Mouse (Mus musculus) hindbrain, embryonic 15.5 days (tissue): ENCODE measurements around the gene Tspoap1. TPM values are rescaled to one million over a fixed set of nuclear protein-coding genes. Genes with fewer than 3 reads are reported as not detected.

Experiments used
- ATAC-seq: fragments of 200-750 bp; cut with Nextera tagmentation; 2 replicates; pipeline ENCODE4 v1.8.0; 2017; ENCODE audit warnings: low read depth, moderate number of reproducible peaks, moderate TSS enrichment; ENCODE audit not compliant: low FRiP score
- H3K27ac ChIP-seq: fragments of 300-500 bp; sonication (generic); replicated peaks from 2 replicates; pipeline ENCODE4 v1.5.1; 2015; ENCODE audit warnings: mild to moderate bottlenecking, inconsistent platforms
- H3K27me3 ChIP-seq: fragments of 300-500 bp; sonication (generic); 2 replicates; pipeline ENCODE4 v1.6.1; 2015; ENCODE audit warnings: control low read depth, inconsistent platforms
- H3K36me3 ChIP-seq: fragments of 300-500 bp; sonication (generic); 2 replicates; pipeline ENCODE4 v1.6.1; 2015; ENCODE audit warnings: control low read depth, inconsistent platforms
- H3K4me1 ChIP-seq: fragments of 300-500 bp; sonication (generic); replicated peaks from 2 replicates; pipeline ENCODE4 v1.6.1; 2015; ENCODE audit warnings: control low read depth, inconsistent platforms
- H3K4me2 ChIP-seq: fragments of 300-500 bp; sonication (generic); 2 replicates; pipeline ENCODE4 v1.6.1; 2015; ENCODE audit warnings: moderate library complexity, mild to moderate bottlenecking, inconsistent platforms
- H3K4me3 ChIP-seq: fragments of 300-500 bp; sonication (generic); 2 replicates; pipeline ENCODE4 v1.5.1; 2015; ENCODE audit warnings: mild to moderate bottlenecking, inconsistent platforms
- H3K9ac ChIP-seq: fragments of 300-500 bp; sonication (generic); 2 replicates; pipeline ENCODE4 v1.6.1; 2015; ENCODE audit warnings: inconsistent platforms
- H3K9me3 ChIP-seq: fragments of 300-500 bp; sonication (generic); 2 replicates; pipeline ENCODE4 v1.6.1; 2016; ENCODE audit warnings: control low read depth, inconsistent platforms
- WGBS: fragments of 180-500 bp; shearing (Covaris S2); methylation state at CpG from one replicate; pipeline ENCODE4 v1.1.7; 2015; 5-methylcytosine and 5-hydroxymethylcytosine counted together
- microRNA counts: library from miRNA; unstranded; fragments of <30 nt; microRNA quantifications from one replicate; lab custom pipeline; 2016
- microRNA-seq: library from miRNA; unstranded; fragments of <30 nt; microRNA quantifications from one replicate; pipeline ENCODE4, GENCODE M21; 2016
- polyA plus RNA-seq: library from polyadenylated mRNA; unstranded; fragments of >200 nt; fragmentation: Nextera tagmentation; extraction: Ambion mirVana; gene quantifications from 2 replicates; pipeline ENCODE4 v1.2.1, GENCODE M21; 2015

Tspoap1 gene
- polyA plus RNA-seq, 1 experiment from 2014 or later: 50.4 TPM

DNA sequence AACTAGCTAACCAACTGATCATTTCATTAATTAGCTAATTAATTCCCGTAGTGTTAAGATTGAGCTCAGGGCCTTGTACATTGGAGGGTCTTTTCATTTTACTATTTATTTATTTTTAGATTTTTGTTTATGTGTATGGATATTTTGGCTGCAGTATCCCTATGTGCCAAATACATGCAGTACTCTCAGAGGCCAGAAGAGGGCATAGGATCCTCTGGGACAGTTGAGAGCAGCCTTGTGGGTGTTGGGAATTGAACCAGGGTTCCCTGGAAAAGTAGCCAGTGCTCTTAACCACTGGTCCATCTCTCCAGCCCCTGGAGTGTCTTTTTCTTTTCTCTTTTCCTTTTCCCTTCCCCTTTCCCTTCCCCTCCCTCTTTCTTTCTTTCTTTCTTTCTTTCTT, 45.1 kb downstream of the Tspoap1 start:
- WGBS: 67% methylated on average over 1 of the region's 1 CpGs
- no peaks in the 10 kb centered on the region for H3K27me3 ChIP-seq
- H3K27ac ChIP-seq: no peak overlapping the region
- H3K4me1 ChIP-seq: no peaks in the 10 kb centered on the region
- no peak overlapping the region for H3K9ac ChIP-seq
- no peak overlapping the region for H3K4me3 ChIP-seq
- no peak overlapping the region for H3K4me2 ChIP-seq
- H3K9me3 ChIP-seq: no peaks in the 10 kb centered on the region
- no peaks in the 10 kb centered on the region for H3K36me3 ChIP-seq
- ATAC-seq: no peak

DNA sequence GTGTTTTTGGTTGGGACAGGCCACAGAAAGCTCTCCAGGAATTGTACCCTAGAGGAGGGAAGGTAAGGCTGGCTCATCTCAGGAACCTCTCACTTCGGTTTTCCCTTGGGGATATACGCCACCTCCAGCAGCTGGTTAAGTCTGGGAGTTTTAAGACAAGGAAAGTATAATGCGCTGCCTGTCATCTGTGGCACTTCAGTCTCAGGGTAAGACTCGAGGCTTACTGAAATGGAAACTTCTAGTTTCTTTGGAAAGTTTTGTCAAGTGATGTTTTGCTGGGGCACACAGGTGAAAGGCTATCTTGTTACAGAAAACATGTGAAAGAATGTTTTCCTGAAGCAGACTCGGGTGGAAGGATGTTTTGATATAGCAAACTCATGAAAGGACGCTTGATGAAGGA, 47.1 kb downstream of the Tspoap1 start:
- ATAC-seq: no peak

DNA sequence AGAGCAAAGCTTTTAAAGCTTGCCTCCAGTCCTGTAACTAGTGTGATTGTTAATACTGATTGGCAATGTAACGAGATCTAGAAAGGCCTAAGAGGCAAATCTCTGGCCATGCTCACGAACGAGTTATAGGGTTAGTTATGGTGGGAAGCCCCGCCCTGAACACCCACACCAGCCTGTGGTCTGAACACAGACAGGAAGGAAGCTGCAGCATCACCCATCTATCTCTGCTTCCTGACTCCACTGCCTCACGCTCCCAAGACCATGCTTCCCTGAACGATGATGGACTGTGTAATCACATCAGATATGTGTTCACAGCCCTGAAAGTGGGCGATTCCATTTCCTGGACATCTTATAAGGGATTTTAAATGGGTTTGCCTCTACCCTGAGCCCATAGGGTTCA, 47.9 kb downstream of the Tspoap1 start:
- Histone ChIP-seq H3K36me3 (no peaks in the 10 kb centered on the region), H3K27ac (no peak overlapping the region), H3K4me1 (peaks cover 9% of the 10 kb centered on the region), H3K9me3 (no peaks in the 10 kb centered on the region), H3K4me3 (no peak overlapping the region), H3K4me2 (no peak overlapping the region), H3K27me3 (no peaks in the 10 kb centered on the region), H3K9ac (no peak overlapping the region)
- 87% methylated on average over 7 of the region's 7 CpGs for WGBS
- ATAC-seq: no peak

More for the DNA sequence above, 47.1 kb downstream of the Tspoap1 start:
- H3K4me1 ChIP-seq: peaks cover 9% of the 10 kb centered on the region
- no peak overlapping the region for H3K4me2 ChIP-seq
- WGBS: 86% methylated on average over 6 of the region's 6 CpGs
- no peaks in the 10 kb centered on the region for H3K36me3 ChIP-seq
- H3K4me3 ChIP-seq: no peak overlapping the region
- H3K27me3 ChIP-seq: no peaks in the 10 kb centered on the region
- no peak overlapping the region for H3K9ac ChIP-seq
- H3K9me3 ChIP-seq: no peaks in the 10 kb centered on the region
- no peak overlapping the region for H3K27ac ChIP-seq

DNA sequence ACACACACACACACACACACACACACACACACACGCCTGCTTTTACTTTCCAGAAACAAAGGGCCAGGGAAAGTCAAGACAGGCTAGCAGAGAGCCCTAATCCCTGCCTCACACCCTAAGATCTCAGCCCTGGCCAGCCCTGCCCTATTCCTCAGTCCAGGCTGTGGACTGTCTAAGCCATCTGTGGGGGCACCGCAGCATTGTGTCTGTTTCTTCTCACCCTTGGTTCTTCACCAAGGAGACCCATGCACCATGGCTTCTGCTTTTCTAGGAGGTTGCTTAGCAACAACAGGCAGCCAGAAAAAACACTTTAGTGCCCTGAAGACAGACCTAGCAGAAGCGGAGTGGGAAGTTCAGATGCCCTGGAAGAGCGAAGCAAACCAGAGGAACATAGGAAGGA, 51.1 kb downstream of the Tspoap1 start:
- peak; percentile 48; the same call in 1 of the 2 replicates for ATAC-seq
- no peaks in the 10 kb centered on the region for H3K36me3 ChIP-seq

DNA sequence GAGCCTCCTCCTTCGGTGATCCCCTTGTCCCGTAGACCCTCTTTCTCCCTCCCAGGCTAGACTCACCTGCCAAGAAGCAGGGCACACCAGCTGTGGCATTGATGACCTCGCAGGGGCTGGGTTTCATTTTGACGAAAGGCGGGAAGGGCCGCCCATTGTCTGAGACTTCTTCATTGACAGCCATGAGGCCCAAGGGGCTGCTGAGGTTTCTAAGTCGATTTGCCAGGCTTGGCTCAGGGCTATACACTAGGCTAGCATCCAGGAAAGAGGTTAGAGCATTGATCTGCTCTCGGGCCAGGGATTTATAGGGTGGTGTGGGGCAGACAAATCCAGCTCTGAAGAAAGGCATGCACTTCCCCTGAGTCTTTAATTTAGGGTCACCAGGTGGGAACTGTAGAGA, 54.5 kb downstream of the Tspoap1 start:
- Histone ChIP-seq H3K4me3 (no peak overlapping the region), H3K27ac (no peak overlapping the region), H3K27me3 (no peaks in the 10 kb centered on the region), H3K36me3 (no peaks in the 10 kb centered on the region), H3K4me1 (peaks cover 24% of the 10 kb centered on the region), H3K4me2 (no peak overlapping the region), H3K9me3 (no peaks in the 10 kb centered on the region), H3K9ac (no peak overlapping the region)
- ATAC-seq: no peak
- WGBS: 50% methylated on average over 8 of the region's 8 CpGs

More for the DNA sequence above, 51.1 kb downstream of the Tspoap1 start:
- Histone ChIP-seq H3K27ac (peak overlapping the region; percentile 58; the same call in 1 of the 2 replicates), H3K9me3 (no peaks in the 10 kb centered on the region), H3K4me2 (no peak overlapping the region), H3K27me3 (no peaks in the 10 kb centered on the region), H3K4me3 (no peak overlapping the region), H3K4me1 (peaks cover 12% of the 10 kb centered on the region), H3K9ac (no peak overlapping the region)
- WGBS: 30% methylated on average over 4 of the region's 4 CpGs

DNA sequence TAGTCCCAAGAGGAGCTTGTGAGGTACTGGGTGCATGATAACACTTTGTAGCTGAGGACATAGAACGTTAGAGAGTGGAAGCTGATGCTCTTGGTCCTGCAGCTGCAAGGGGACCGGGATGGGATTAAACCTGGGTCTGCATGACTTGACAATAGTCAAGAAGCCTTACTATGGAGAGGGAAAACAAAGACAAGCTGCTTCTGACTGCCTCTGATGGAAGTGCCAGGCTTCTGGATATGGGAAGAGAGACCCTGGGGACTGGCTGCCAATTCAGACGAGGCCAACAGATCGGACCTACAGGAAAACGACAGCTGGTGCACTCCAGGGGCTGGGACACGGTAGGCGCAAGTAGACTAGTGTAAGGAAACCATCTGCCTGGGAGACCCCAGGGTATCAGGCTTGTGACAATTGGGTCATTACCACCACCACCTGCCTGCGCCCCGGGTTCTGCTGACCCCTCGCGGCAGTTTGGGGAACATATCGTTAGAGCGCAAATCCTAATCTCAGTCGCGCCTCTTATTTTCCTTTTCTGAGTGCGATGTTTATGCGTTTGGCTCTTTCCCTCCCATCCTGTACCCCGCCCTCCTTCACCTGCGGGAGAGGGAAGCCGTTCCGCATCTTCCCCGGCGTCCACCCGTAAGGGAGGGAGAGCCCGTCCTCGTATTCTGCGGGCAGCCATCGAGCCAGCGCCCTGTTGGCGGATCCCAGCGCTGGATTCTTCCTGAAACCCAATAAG, 56.5 kb downstream of the Tspoap1 start:
- peak; percentile 82 for ATAC-seq

DNA sequence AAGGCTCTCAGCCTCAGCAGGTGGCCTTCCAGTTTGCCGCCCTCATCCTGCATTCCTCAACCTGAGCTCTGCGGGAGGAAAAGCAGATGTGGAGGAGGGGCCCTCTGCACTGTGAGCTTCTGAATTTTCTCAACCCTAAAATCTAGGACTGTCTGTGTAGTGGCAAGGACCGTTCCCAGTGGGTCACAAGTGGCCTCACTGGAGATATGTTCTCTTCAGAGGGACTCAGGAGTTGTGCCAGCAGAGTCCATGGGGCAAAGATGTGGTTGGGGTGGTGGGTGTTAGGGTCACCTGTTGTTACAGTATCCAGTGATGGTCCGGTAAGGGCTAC, 57.1 kb downstream of the Tspoap1 start:
- peak overlapping the region; percentile 39; the same call in 1 of the 2 replicates for H3K27ac ChIP-seq
- peak overlapping the region; percentile 50 for H3K9ac ChIP-seq
- no peak for ATAC-seq
- H3K4me1 ChIP-seq: peaks cover 16% of the 10 kb centered on the region
- H3K4me3 ChIP-seq: peak overlapping the region; percentile 38
- WGBS: 34% methylated on average over 4 of the region's 4 CpGs
- H3K9me3 ChIP-seq: no peaks in the 10 kb centered on the region
- H3K36me3 ChIP-seq: no peaks in the 10 kb centered on the region
- H3K27me3 ChIP-seq: no peaks in the 10 kb centered on the region
- H3K4me2 ChIP-seq: peak overlapping the region; percentile 63

More for the DNA sequence above, 56.5 kb downstream of the Tspoap1 start:
- Histone ChIP-seq H3K4me1 (peaks cover 18% of the 10 kb centered on the region), H3K4me3 (peak overlapping the region; percentile 38), H3K4me2 (peak overlapping the region; percentile 63), H3K9ac (peak overlapping the region; percentile 50), H3K36me3 (no peaks in the 10 kb centered on the region), H3K27ac (peak overlapping the region; percentile 39; the same call in 1 of the 2 replicates), H3K9me3 (no peaks in the 10 kb centered on the region), H3K27me3 (no peaks in the 10 kb centered on the region)
- 3% methylated on average over 31 of the region's 31 CpGs for WGBS

DNA sequence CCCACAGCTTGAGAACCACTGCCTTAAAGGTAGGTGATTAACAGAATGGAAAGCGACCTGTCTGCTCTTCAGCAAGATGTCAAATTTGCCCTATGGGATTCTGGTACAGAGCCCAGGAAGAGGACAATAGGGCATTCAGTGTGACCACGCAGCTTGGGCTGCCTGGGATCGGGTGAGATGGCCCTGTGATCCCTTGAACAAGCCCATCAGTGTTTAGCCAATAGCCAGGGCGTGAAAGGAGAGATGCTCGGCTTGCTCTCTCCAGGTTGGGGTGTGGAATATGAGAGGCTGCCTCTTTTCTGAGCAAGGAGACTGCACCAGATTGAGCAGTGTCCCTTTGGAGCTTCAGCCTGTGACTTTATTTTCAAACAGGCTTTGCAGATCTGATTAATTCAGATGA, 61.2 kb downstream of the Tspoap1 start:
- H3K4me1 ChIP-seq: peaks cover 11% of the 10 kb centered on the region
- WGBS: 53% methylated on average over 5 of the region's 5 CpGs
- H3K27ac ChIP-seq: no peak overlapping the region
- no peaks in the 10 kb centered on the region for H3K36me3 ChIP-seq
- H3K9ac ChIP-seq: no peak overlapping the region
- no peaks in the 10 kb centered on the region for H3K27me3 ChIP-seq
- H3K4me2 ChIP-seq: no peak overlapping the region
- no peaks in the 10 kb centered on the region for H3K9me3 ChIP-seq
- no peak for ATAC-seq
- no peak overlapping the region for H3K4me3 ChIP-seq

DNA sequence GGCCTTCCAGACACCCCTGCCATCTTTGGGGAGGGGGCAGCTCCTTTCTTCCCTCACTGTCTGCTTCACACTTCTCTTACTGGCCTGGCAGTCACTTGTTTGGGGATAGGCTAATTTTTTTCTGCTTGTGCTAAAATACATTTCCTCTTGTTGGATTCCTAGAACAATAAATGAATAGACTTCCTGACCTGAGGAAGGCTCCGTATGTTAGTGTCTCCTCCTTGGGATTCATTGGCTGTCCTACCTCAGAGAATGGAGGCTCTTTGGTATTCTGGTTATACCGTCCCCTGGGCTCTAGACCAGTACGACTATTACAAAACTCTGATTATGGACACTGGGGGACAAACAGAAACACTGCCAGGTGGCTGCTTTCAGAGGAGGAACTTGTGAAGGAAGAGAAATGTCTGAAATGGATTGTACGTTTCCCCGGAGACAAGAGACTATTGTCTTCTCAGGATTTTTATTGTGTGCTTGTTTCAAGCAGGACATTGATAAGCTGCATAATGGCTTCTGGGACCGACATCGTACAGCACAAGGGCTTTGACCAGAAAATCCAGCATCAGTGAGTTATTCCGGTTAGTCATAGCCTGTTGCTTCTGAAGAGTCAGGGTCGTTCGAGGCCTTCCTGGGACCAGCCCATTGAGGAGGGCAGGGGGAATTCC, 68.0 kb downstream of the Tspoap1 start, which contains the start of gene Lpo:
Gene Lpo (minus strand): TSS at position 51 of the 662 bp plus-strand sequence.
- Histone ChIP-seq H3K27ac (no peak within 1 kb of the TSS; the same call in 1 of the 2 replicates), H3K27me3 (no peaks in the 10 kb centered on the region), H3K4me1 (no peaks in the 10 kb centered on the region), H3K36me3 (no peaks in the 10 kb centered on the region), H3K4me3 (no peak within 1 kb of the TSS), H3K9me3 (no peaks in the 10 kb centered on the region), H3K9ac (no peak within 1 kb of the TSS), H3K4me2 (no peak within 1 kb of the TSS)
- WGBS: 25% methylated on average over 10 of the region's 10 CpGs
- no peak for ATAC-seq

MicroRNAs encoded within 50 kb of the gene (microRNA counts, 519-probe panel; counts per million panel counts)
- microRNA mmu-miR-142-3p (lab: Ali Mortazavi, UCI) (3,147 counts per million, percentile 62 among the panel's probes with 10 or more counts), microRNA mmu-miR-142-5p (lab: Ali Mortazavi, UCI) (3,752 counts per million, percentile 79 among the panel's probes with 10 or more counts)

Small RNAs within 50 kb of the gene (microRNA-seq; reads per million reads assigned to microRNA genes)
- gene Mir142: not detected
- not detected for gene Mir142b

Other genes starting within 250 kb of the Tspoap1 start
- gene Gm11492, start 193.9 kb upstream of the Tspoap1 start, polyA plus RNA-seq: not detected in 2 replicates
- gene Sept4, start 191.6 kb upstream of the Tspoap1 start, polyA plus RNA-seq: 30.9 and 32.2 TPM in 2 replicates
- gene Mtmr4, start 168.4 kb upstream of the Tspoap1 start, polyA plus RNA-seq: 50.1 and 50.7 TPM in 2 replicates
- gene Hsf5, start 143.4 kb upstream of the Tspoap1 start, polyA plus RNA-seq: 0.52 and 0.54 TPM in 2 replicates
- gene Rnf43, start 97.8 kb upstream of the Tspoap1 start, polyA plus RNA-seq: 0.65 and 0.75 TPM in 2 replicates
- gene Supt4a, start 23.0 kb upstream of the Tspoap1 start, polyA plus RNA-seq: 130 and 137 TPM in 2 replicates
- 0.21 TPM in 2 replicates for gene Mpo, start 33.0 kb downstream of the Tspoap1 start, polyA plus RNA-seq
- gene Lpo, start 67.7 kb downstream of the Tspoap1 start, polyA plus RNA-seq: 2.2 and 2.8 TPM in 2 replicates
- 10.5 and 12.3 TPM in 2 replicates for gene Mks1, start 92.7 kb downstream of the Tspoap1 start, polyA plus RNA-seq
- gene Epx, start 115.0 kb downstream of the Tspoap1 start, polyA plus RNA-seq: 0.25 and 0.69 TPM in 2 replicates
- not detected in 2 replicates for gene Olfr462, start 131.7 kb downstream of the Tspoap1 start, polyA plus RNA-seq
- not detected in 2 replicates for gene Olfr463, start 136.8 kb downstream of the Tspoap1 start, polyA plus RNA-seq
- gene Olfr464, start 160.4 kb downstream of the Tspoap1 start, polyA plus RNA-seq: 0.13 and 0.14 TPM in 2 replicates
- gene Dynll2, start 227.0 kb downstream of the Tspoap1 start, polyA plus RNA-seq: 66.8 TPM in 2 replicates